Mouse (Mus musculus) forebrain, embryonic 12.5 days (tissue): ENCODE data around the gene Rcan1. TPM values are rescaled to one million over a fixed set of nuclear protein-coding genes. Genes with fewer than 3 reads are reported as not detected.

Experiments
- ATAC-seq: fragments of 200-750 bp; cut with Nextera tagmentation; 2 replicates; pipeline ENCODE4 v1.8.0; 2017; ENCODE audit warnings: moderate TSS enrichment; ENCODE audit not compliant: low FRiP score
- H3K27ac ChIP-seq: fragments of 300-500 bp; sonication (generic); 2 replicates; pipeline ENCODE4 v1.5.1; 2016; ENCODE audit warnings: mild to moderate bottlenecking
- H3K27me3 ChIP-seq: fragments of 300-500 bp; sonication (generic); 2 replicates; pipeline ENCODE4 v1.6.1; 2016; ENCODE audit warnings: mild to moderate bottlenecking
- H3K36me3 ChIP-seq: fragments of 300-500 bp; sonication (generic); replicated peaks from 2 replicates; pipeline ENCODE4 v1.6.1; 2016; ENCODE audit warnings: mild to moderate bottlenecking
- H3K4me1 ChIP-seq: fragments of 300-500 bp; sonication (generic); 2 replicates; pipeline ENCODE4 v1.6.1; 2016
- H3K4me2 ChIP-seq: fragments of 300-500 bp; sonication (generic); 2 replicates; pipeline ENCODE4 v1.6.1; 2016; ENCODE audit warnings: mild to moderate bottlenecking, moderate library complexity
- H3K4me3 ChIP-seq: fragments of 300-500 bp; sonication (generic); replicated peaks from 2 replicates; pipeline ENCODE4 v1.5.1; 2016; ENCODE audit warnings: mild to moderate bottlenecking
- H3K9ac ChIP-seq: fragments of 300-500 bp; sonication (generic); 2 replicates; pipeline ENCODE4 v1.6.1; 2016; ENCODE audit warnings: mild to moderate bottlenecking
- H3K9me3 ChIP-seq: fragments of 300-500 bp; sonication (generic); 2 replicates; pipeline ENCODE4 v1.6.1; 2016
- WGBS: fragments of 180-500 bp; shearing (Covaris S2); methylation state at CpG from one replicate; pipeline ENCODE4 v1.1.7; 2016; 5-methylcytosine and 5-hydroxymethylcytosine counted together
- polyA plus RNA-seq: library from polyadenylated mRNA; unstranded; fragments of >200 nt; fragmentation: Nextera tagmentation; extraction: Ambion mirVana; gene quantifications from 2 replicates; pipeline ENCODE4 v1.2.1, GENCODE M21; 2016

Rcan1 gene
- polyA plus RNA-seq, 1 experiment from 2014 or later: 43.1 TPM

- no peaks in the 10 kb centered on the region for H3K27me3 ChIP-seq
- H3K9me3 ChIP-seq: no peaks in the 10 kb centered on the region
- H3K4me2 ChIP-seq: no peak overlapping the region
- H3K36me3 ChIP-seq: peaks cover 21% of the 10 kb centered on the region
- no peak overlapping the region for H3K27ac ChIP-seq
- no peak overlapping the region for H3K9ac ChIP-seq
- WGBS: 93% methylated on average over 14 of the region's 14 CpGs
- no peak for ATAC-seq
- H3K4me3 ChIP-seq: no peak overlapping the region
- H3K4me1 ChIP-seq: no peaks in the 10 kb centered on the region
Observed at GRCm38 (mm10) chr16:92449080-92449479, 21.6 kb downstream of the Rcan1 start.

DNA sequence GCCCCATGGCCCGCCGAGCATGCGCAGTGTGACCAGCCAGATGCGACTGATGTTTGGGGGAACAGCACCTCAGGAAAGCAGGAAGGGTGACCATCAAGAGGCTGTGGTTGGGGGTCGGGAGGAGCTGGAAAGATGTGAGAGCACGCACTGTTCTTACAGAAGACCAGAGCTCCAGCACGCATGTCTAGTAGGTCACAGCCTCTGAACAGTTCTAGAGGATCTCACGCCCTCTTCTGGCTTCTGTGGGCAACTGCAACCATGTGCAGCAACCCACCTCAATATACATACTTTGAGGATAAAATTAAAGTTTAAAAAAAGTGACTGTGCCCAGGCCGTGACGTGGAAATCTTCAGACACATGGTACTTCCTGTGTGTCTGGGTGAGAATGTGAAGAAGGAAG, 25.3 kb downstream of the Rcan1 start:
- H3K27me3 ChIP-seq: no peaks in the 10 kb centered on the region
- no peaks in the 10 kb centered on the region for H3K9me3 ChIP-seq
- H3K4me3 ChIP-seq: no peak overlapping the region
- H3K27ac ChIP-seq: no peak overlapping the region
- H3K4me1 ChIP-seq: peaks cover 14% of the 10 kb centered on the region
- H3K9ac ChIP-seq: no peak overlapping the region
- WGBS: 59% methylated on average over 10 of the region's 10 CpGs
- no peak overlapping the region for H3K4me2 ChIP-seq
- no peak; the same call in 1 of the 2 replicates for ATAC-seq
- H3K36me3 ChIP-seq: peaks cover 7% of the 10 kb centered on the region; the same call in 1 of the 2 replicates

DNA sequence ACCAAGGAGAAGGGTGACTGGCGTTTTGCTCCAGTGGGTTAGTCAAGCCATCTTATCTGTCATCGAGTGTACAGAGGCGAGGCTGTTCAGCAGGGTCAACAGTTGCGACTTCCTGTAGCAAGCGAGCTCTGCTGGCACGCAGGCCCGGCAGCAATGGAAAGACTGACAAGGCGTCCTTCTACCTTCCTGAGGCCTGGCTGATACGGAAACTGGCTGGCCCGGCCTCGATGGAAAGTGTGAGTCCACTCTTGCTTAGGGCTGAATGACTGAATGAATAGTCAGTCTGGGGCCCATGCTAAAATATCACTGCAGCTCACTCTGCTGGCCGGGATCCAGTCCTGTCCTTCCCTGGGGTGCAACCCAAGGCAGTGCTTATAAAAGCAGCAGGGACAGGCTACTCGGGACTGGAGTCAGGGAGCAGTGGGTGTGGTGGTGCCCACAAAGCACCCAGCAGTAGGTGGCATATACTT, 27.0 kb downstream of the Rcan1 start:
- Histone ChIP-seq H3K27ac (no peak overlapping the region), H3K36me3 (0 out of 2 replicates have a peak, but pooled peaks cover under 1% of the 10 kb centered on the region), H3K4me1 (peaks cover 16% of the 10 kb centered on the region), H3K4me2 (no peak overlapping the region), H3K9me3 (no peaks in the 10 kb centered on the region), H3K4me3 (no peak overlapping the region), H3K27me3 (no peaks in the 10 kb centered on the region), H3K9ac (no peak overlapping the region)
- ATAC-seq: no peak
- WGBS: 84% methylated on average over 13 of the region's 13 CpGs

GRCm38 (mm10) chr16:92442946-92443345, 27.7 kb downstream of the Rcan1 start:
- WGBS: 90% methylated on average over 4 of the region's 4 CpGs
- Histone ChIP-seq H3K4me2 (no peak overlapping the region), H3K4me1 (peaks cover 19% of the 10 kb centered on the region), H3K36me3 (no peaks in the 10 kb centered on the region), H3K9me3 (no peaks in the 10 kb centered on the region), H3K9ac (no peak overlapping the region), H3K4me3 (no peak overlapping the region), H3K27me3 (no peaks in the 10 kb centered on the region), H3K27ac (no peak overlapping the region)
- no peak for ATAC-seq

DNA sequence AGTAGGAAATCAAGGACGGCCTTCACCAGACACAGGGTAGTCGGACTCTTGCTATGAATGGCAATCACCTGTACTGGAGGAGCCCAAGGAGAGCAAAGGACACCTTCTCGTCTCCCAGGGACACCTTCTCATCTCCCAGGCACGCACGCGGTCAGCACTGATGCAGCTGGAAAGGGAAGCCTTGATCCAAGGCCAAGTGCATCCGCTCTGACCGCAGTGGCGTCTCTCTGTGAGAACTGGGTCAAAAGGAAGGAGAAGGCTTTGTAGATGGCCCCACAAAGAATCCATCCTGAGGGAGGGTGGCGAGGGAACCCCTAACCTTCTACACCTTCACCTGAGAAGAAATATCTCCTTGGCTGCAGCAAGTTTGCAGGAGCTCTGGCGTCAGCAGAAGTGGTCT, 28.5 kb downstream of the Rcan1 start:
- 89% methylated on average over 11 of the region's 11 CpGs for WGBS
- H3K9me3 ChIP-seq: no peaks in the 10 kb centered on the region
- H3K4me3 ChIP-seq: no peak overlapping the region
- H3K4me1 ChIP-seq: peaks cover 19% of the 10 kb centered on the region
- no peak overlapping the region for H3K9ac ChIP-seq
- no peak overlapping the region for H3K27ac ChIP-seq
- H3K4me2 ChIP-seq: no peak overlapping the region
- no peak for ATAC-seq
- no peaks in the 10 kb centered on the region for H3K36me3 ChIP-seq
- no peaks in the 10 kb centered on the region for H3K27me3 ChIP-seq

GRCm38 (mm10) chr16:92441203-92441602, 29.5 kb downstream of the Rcan1 start:
- no peak overlapping the region for H3K4me2 ChIP-seq
- no peak overlapping the region for H3K4me3 ChIP-seq
- H3K27me3 ChIP-seq: no peaks in the 10 kb centered on the region
- H3K36me3 ChIP-seq: no peaks in the 10 kb centered on the region
- 70% methylated on average over 3 of the region's 3 CpGs for WGBS
- H3K9ac ChIP-seq: no peak overlapping the region
- ATAC-seq: no peak
- H3K4me1 ChIP-seq: peaks cover 19% of the 10 kb centered on the region
- H3K9me3 ChIP-seq: no peaks in the 10 kb centered on the region
- H3K27ac ChIP-seq: no peak overlapping the region

DNA sequence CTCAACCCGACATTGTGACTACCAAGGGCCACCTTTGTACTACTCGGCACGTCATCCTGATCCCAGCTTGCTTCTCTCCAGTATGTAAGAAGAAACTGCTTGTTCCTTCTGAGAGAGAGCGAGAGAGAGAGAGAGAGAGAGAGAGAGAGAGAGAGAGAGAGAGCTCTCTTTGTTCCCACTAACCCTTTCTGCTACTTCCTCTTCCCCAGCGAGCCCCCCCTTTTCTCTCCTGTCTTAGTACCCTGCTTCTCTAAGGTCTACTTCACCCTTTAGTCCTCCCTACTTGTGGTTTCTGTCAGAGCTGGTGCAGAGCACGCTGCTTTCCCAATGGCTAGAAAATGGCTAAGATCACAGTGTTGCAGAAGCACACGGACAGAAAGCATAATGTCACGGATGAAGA, 30.4 kb downstream of the Rcan1 start:
- ATAC-seq: no peak
- Histone ChIP-seq H3K4me2 (no peak overlapping the region), H3K9me3 (no peaks in the 10 kb centered on the region), H3K4me3 (no peak overlapping the region), H3K27ac (no peak overlapping the region), H3K36me3 (no peaks in the 10 kb centered on the region), H3K4me1 (peaks cover 19% of the 10 kb centered on the region), H3K27me3 (no peaks in the 10 kb centered on the region), H3K9ac (no peak overlapping the region)
- 78% methylated on average over 7 of the region's 8 CpGs for WGBS

GRCm38 (mm10) chr16:92439775-92440174, 30.9 kb downstream of the Rcan1 start:
- H3K4me2 ChIP-seq: no peak overlapping the region
- H3K27ac ChIP-seq: no peak overlapping the region
- H3K9me3 ChIP-seq: no peaks in the 10 kb centered on the region
- H3K9ac ChIP-seq: no peak overlapping the region
- no peak for ATAC-seq
- H3K36me3 ChIP-seq: no peaks in the 10 kb centered on the region
- H3K4me3 ChIP-seq: no peak overlapping the region
- H3K4me1 ChIP-seq: peaks cover 19% of the 10 kb centered on the region
- WGBS: 67% methylated on average over 2 of the region's 2 CpGs
- H3K27me3 ChIP-seq: no peaks in the 10 kb centered on the region

DNA sequence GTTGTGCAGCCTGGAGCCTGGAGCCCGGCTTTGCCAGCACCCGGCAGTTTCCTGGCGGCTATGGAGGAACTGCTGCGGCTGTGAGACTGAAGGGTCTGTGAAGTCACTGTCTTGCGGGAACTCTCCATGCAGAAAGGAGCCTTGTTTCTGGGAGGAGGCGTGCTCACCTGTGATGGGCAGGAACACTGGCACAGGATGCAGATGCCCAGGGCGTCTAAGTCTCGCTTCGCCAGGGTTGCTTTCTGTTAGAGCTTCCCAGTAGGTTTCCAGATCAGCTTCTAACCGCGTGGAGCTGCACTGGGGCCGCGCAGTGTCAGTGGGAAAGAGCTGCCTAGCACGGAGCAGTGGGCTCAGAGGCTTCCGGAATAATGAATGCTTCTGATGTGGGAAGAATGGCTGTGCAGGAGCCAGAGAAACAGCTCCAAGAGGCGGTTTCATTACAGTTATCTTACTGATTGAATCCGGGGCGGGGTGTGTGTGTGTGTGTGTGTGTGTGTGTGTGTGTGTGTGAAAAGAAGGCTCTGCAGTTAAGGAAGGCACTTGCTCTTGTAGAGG, 35.2 kb downstream of the Rcan1 start:
- H3K4me3 ChIP-seq: no peak overlapping the region
- no peak for ATAC-seq
- no peak overlapping the region for H3K4me2 ChIP-seq
- H3K36me3 ChIP-seq: no peaks in the 10 kb centered on the region; the same call in 1 of the 2 replicates
- no peak overlapping the region for H3K27ac ChIP-seq
- no peak overlapping the region for H3K9ac ChIP-seq
- H3K4me1 ChIP-seq: peaks cover 6% of the 10 kb centered on the region; the same call in 1 of the 2 replicates
- no peaks in the 10 kb centered on the region for H3K27me3 ChIP-seq
- no peaks in the 10 kb centered on the region for H3K9me3 ChIP-seq
- 86% methylated on average over 18 of the region's 18 CpGs for WGBS

DNA sequence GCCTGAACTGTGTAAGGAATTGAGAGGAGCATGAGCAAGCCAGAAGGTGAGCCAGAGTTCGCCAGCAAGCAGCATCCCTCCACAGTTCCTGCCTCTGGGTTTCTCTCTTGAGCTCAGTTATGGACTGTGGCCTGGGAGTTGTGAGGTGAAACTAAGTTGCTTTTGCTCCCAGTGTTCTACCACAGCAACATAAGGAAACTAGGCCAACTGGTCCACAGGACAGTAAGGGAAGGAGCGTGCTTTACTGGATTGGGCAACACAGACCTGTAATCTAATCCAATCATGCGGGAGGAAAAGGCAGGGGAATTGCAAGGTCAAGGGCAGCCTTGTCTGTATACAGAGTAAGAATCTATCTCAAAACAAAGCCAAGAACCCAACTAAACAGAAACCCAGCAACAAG, 37.5 kb downstream of the Rcan1 start:
- WGBS: 98% methylated on average over 3 of the region's 3 CpGs
- Histone ChIP-seq H3K4me1 (peaks cover 8% of the 10 kb centered on the region), H3K4me3 (no peak overlapping the region), H3K4me2 (no peak overlapping the region), H3K9me3 (no peaks in the 10 kb centered on the region), H3K36me3 (no peaks in the 10 kb centered on the region; the same call in 1 of the 2 replicates), H3K27me3 (no peaks in the 10 kb centered on the region), H3K9ac (no peak overlapping the region), H3K27ac (no peak overlapping the region)
- no peak for ATAC-seq

DNA sequence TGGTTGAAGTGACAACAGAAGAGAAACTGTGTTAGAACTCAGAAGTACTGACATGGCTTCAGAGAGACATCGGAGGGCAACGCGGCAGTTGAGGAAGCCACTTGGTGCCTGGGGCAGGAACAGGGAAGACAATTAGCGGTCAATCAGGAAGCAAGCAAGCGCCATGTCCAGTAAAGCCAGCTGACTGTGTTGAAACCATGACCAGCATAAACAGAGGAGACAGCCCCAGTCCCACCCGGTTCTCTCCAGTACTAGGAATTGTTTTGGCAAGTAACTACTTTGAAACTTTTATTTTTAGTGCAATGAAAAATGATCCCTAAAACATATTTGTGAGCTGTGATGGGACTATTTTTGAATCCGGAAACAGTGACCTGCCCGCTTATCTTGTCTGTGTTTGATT, 39.9 kb downstream of the Rcan1 start:
- Histone ChIP-seq H3K27ac (no peak overlapping the region), H3K4me3 (no peak overlapping the region), H3K9me3 (no peaks in the 10 kb centered on the region), H3K36me3 (no peaks in the 10 kb centered on the region; the same call in 1 of the 2 replicates), H3K4me1 (peaks cover 28% of the 10 kb centered on the region), H3K4me2 (no peak overlapping the region), H3K27me3 (no peaks in the 10 kb centered on the region), H3K9ac (no peak overlapping the region)
- no peak for ATAC-seq
- 94% methylated on average over 8 of the region's 8 CpGs for WGBS

DNA sequence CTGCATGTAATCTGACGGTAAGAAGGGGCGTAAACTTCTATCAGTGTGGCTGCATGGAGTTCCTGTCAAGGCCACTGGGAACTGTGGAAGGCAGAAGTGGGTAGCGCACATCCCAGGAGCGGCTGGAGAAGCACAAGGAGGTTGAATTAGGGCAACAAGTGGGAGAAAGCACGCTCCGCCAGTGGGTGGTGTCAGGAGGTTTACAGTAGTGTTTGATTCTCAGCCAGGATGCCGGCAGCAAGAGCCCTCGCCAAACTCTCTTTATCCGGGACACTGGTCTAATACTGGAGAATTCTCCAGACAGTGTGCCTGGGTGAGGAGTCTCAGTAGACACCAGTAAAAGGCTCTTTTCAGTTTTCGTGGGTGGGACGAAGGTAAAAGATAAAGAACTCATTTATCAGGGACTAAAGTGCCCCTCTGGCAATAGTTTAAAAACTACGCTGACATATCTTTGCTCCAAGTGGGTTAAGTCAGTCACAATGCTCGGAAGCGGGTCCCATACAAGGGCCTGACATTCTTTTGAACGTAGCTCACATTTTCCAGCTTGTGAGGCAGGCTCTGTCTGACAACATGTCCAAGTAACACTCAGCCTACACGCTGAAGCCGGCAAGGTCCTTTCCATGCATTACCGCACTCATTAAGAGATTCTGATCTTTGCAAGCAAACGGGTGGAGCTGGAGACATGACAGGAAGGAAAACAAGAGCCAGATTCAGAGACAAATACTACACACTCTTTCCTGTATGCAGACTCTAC, 42.3 kb downstream of the Rcan1 start:
- H3K9ac ChIP-seq: no peak overlapping the region
- no peak overlapping the region for H3K4me3 ChIP-seq
- H3K4me1 ChIP-seq: peaks cover 36% of the 10 kb centered on the region
- peak overlapping the region; percentile 53 for H3K27ac ChIP-seq
- H3K9me3 ChIP-seq: no peaks in the 10 kb centered on the region
- no peaks in the 10 kb centered on the region; the same call in 1 of the 2 replicates for H3K36me3 ChIP-seq
- H3K27me3 ChIP-seq: no peaks in the 10 kb centered on the region
- 53% methylated on average over 19 of the region's 19 CpGs for WGBS
- H3K4me2 ChIP-seq: no peak overlapping the region
- ATAC-seq: no peak

- Histone ChIP-seq H3K4me3 (no peak overlapping the region), H3K36me3 (no peaks in the 10 kb centered on the region; the same call in 1 of the 2 replicates), H3K9me3 (no peaks in the 10 kb centered on the region), H3K27me3 (no peaks in the 10 kb centered on the region), H3K9ac (no peak overlapping the region), H3K27ac (no peak overlapping the region), H3K4me1 (peaks cover 40% of the 10 kb centered on the region), H3K4me2 (no peak overlapping the region)
- WGBS: 21% methylated on average over 6 of the region's 6 CpGs
- no peak for ATAC-seq
Observed at GRCm38 (mm10) chr16:92426708-92427107, 44.0 kb downstream of the Rcan1 start.
